Mouse (Mus musculus): Measurements from ENCODE around the gene Synpo2. TPM values are rescaled to one million over a fixed set of nuclear protein-coding genes. Genes with fewer than 3 reads are reported as not detected.
"Not testable (repeated sequence)": the region's sequence is repeated elsewhere in the genome, so short reads cannot be mapped to it uniquely, and the experiment has no call there.

The Synpo2 gene
- polyA plus RNA-seq, 1 experiment from 2014 or later = 1.5 TPM

DNA sequence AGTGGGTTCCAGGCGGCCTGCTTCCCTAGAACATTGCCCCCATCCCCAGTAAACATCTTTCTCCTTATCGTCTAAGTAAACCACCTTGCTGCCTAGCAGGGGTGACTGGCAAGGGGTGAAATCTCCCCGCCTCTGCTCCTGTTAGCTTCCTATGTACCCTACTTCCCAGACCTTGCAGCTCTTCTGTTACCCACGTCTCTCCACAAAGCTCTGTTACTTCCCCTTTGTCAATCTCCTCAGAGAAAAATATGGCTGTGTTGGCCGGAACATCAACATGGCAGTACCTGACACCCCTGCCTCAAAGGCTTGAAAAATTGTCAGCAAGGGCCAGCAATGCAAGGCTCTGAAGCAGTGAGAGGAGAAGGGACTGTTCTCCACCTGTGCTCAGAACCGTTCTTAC is 94.9 kb downstream of the Synpo2 start:
- H3K4me1 ChIP-seq (replicated peaks) = no peaks in the 10 kb centered on the region
- H3K9ac ChIP-seq (replicated peaks) = no peak overlapping the region
- H3K27me3 ChIP-seq = no peaks in the 10 kb centered on the region
- WGBS = 90% methylated on average over 6 of the region's 6 CpGs
- ATAC-seq = no peak
- H3K4me3 ChIP-seq (replicated peaks) = no peak overlapping the region
- H3K27ac ChIP-seq = no peak overlapping the region
- H3K9me3 ChIP-seq = no peaks in the 10 kb centered on the region
- H3K4me2 ChIP-seq (replicated peaks) = no peak overlapping the region
- no peaks in the 10 kb centered on the region for H3K36me3 ChIP-seq

DNA sequence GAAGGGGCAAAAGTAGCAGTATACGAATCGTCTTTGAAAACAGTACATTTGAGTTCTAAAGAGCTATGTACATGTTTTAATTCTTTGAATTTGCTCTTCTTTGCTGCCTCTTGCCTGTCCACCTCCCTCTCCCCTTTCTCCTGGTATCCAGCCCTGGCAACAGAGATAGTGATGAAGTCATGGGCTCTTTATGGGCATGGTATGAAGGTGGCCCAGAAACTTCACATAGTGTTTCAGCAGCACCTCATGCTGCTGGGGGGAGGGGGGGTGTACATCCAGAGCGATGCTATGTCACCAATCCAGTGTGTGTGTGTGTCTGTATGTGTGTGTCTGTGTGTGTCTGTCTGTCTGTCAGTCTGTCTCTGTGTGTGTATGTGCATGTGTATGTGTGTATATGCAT is 95.8 kb downstream of the Synpo2 start:
- 85% methylated on average over 3 of the region's 3 CpGs for WGBS
- Histone ChIP-seq H3K9me3 (no peaks in the 10 kb centered on the region), H3K27ac (no peak overlapping the region), H3K36me3 (no peaks in the 10 kb centered on the region), H3K4me2 (replicated peaks) (no peak overlapping the region), H3K4me1 (replicated peaks) (no peaks in the 10 kb centered on the region), H3K9ac (replicated peaks) (no peak overlapping the region), H3K4me3 (replicated peaks) (no peak overlapping the region), H3K27me3 (no peaks in the 10 kb centered on the region)
- ATAC-seq = no peak

DNA sequence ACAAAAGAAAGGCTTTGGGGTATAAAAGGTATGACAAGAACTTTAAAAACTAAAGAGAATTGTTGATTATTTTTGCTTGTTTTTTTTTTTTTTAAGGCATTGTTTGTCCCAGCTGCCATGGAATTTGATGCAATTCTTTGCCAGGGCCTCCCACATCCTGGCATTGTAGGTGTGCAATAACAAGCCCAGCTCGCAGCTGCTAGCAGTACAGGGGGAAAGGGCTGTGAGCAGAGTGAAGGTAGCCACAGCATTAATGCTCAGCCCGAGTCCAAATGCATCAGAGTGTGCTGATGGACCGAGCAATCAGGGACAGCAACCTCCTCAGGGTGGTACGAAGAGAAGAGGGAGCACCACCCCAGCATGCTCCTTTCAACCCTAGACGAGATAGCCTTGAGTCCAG is 96.3 kb downstream of the Synpo2 start:
- H3K27me3 ChIP-seq = no peaks in the 10 kb centered on the region
- ATAC-seq = no peak
- no peaks in the 10 kb centered on the region for H3K36me3 ChIP-seq
- no peak overlapping the region for H3K27ac ChIP-seq
- no peaks in the 10 kb centered on the region for H3K9me3 ChIP-seq
- H3K4me1 ChIP-seq (replicated peaks) = no peaks in the 10 kb centered on the region
- no peak overlapping the region for H3K4me3 ChIP-seq (replicated peaks)
- no peak overlapping the region for H3K4me2 ChIP-seq (replicated peaks)
- WGBS = 81% methylated on average over 5 of the region's 5 CpGs
- no peak overlapping the region for H3K9ac ChIP-seq (replicated peaks)

DNA sequence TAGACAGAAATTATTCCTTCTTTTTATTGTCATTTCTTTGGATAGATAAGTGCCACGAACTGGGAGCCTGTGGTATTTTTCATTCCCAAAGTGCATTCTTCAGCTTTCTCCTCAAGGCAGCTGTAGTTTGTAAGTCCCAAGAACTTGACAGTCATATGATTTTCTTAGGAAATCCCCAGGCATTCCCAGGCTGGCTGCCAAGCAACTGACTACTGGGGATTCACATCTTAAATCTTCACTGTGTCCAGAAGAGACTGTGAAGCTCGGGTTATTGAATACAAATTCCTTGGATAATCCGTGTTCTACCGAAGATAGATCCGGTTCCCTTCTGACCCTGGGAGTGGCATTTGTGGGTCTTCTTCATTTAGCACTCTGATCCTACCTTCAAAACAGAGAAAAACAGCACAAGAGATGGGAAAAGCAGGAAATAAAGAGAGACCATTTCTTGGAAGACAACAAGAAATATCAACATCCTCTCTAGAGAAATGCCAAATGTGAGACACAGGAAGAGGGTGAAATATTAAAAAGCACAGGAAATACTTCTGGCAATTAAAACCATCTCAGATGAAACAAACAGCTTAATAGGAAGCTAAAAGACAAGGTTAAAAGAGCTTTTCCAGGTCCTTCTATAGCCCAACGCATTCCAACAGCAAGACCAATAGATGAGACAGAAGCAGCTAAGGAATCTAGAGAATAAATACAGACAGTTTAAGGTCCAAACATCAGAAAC is 97.5 kb downstream of the Synpo2 start:
- WGBS = 62% methylated on average over 6 of the region's 6 CpGs
- H3K4me1 ChIP-seq (replicated peaks) = no peaks in the 10 kb centered on the region
- H3K4me2 ChIP-seq (replicated peaks) = no peak overlapping the region
- H3K9me3 ChIP-seq = no peaks in the 10 kb centered on the region
- H3K36me3 ChIP-seq = no peaks in the 10 kb centered on the region
- no peak overlapping the region for H3K9ac ChIP-seq (replicated peaks)
- H3K27me3 ChIP-seq = no peaks in the 10 kb centered on the region
- no peak for ATAC-seq
- no peak overlapping the region for H3K27ac ChIP-seq
- H3K4me3 ChIP-seq (replicated peaks) = no peak overlapping the region

DNA sequence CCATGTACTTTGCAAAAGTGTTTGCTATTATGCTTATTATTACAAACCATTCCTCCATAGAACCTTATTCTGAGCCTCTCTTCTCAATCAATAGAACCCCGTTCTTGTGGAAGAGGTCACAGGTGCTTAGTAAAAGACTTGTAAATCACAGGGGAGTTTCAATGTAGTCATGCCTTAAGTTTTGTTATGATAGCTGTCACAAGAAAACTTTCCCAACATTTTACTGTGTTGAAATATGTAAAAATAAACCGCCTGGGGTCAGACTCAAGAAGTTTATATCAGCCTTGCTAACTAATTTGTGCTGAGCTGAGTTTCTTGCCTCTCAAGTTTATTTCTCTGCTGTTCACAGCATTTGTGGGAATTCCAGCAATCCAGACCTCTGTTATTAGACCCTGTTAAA is 103.8 kb downstream of the Synpo2 start:
- WGBS = 85% methylated on average over 2 of the region's 2 CpGs
- H3K27ac ChIP-seq = no peak overlapping the region
- H3K4me1 ChIP-seq (replicated peaks) = no peaks in the 10 kb centered on the region
- H3K4me2 ChIP-seq (replicated peaks) = no peak overlapping the region
- no peak overlapping the region for H3K9ac ChIP-seq (replicated peaks)
- no peaks in the 10 kb centered on the region for H3K9me3 ChIP-seq
- no peaks in the 10 kb centered on the region for H3K36me3 ChIP-seq
- no peak overlapping the region for H3K4me3 ChIP-seq (replicated peaks)
- ATAC-seq = no peak
- no peaks in the 10 kb centered on the region for H3K27me3 ChIP-seq

DNA sequence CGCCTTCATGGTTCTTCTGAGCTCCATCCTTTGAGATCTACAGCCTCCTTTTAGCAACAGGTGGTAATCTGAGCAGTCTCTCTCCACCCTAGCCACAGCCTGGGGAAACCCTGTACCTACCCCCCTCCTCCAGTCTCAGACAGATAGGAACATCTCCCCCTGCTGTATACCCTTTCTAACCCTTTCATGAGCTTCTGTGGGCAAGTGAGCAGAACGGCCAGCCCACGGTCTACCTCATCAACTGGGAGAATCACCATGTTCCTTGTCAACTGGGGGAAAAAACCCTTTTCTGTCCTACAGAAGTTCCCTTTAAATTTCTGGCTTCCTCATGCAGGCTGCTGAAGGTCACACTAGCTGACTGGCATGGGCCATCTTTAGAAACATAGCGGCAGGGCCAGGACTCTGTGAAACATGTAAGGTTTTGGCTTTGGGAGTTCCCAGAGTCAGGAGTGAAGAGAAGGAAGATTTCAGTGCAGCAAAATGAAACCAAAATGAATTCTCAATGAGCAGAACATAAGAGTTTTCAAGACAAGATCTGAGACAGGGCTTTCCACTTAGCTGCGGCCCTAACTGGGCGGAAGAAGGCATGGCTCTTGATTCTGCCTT is 104.7 kb downstream of the Synpo2 start:
- Histone ChIP-seq H3K9me3 (no peaks in the 10 kb centered on the region), H3K4me2 (replicated peaks) (no peak overlapping the region), H3K27ac (no peak overlapping the region), H3K27me3 (no peaks in the 10 kb centered on the region), H3K4me1 (replicated peaks) (no peaks in the 10 kb centered on the region), H3K4me3 (replicated peaks) (no peak overlapping the region), H3K9ac (replicated peaks) (no peak overlapping the region), H3K36me3 (no peaks in the 10 kb centered on the region)
- no peak for ATAC-seq
- 92% methylated on average over 6 of the region's 6 CpGs for WGBS

DNA sequence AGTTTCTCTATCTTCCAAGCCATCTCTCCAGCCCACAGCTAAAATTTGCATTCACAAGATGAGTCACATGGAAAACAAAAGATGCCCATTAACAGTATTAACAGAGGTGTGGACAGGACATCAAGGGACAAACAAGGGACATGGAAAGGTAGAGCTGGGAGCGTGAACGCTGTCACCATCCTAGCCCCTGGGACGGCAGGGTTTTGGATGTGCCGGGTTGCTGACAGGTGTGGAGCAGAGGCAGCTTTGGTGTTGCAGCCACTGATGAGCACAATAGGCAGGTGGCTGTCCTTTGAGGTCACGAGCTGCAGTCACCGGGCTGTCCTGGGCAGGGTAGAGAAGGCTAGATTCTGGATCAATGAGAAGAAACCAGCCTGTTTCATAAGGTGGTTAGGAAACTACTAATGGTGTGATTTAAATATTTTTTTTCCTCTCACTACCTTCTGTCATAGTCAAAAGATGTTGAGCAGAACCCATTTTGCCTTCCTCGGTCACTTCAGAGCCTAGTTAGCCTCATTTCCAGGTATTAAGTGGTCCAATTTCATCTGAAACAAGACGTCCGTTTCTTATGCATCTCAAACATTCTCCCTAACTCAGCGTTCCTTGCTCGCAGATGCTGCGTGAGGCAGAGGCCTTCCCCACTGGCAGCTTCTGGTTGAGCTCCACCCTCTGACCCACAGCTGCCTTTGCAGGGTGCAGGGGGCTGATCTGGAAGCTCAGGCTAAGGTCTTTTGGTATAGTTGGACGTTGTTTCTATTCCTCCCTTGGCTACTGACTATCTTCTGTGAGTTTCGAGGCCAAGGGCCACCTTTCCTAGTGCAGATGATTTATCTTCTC is 105.4 kb downstream of the Synpo2 start:
- Histone ChIP-seq H3K4me3 (replicated peaks) (no peak overlapping the region), H3K4me2 (replicated peaks) (no peak overlapping the region), H3K27me3 (no peaks in the 10 kb centered on the region), H3K27ac (no peak overlapping the region), H3K9ac (replicated peaks) (no peak overlapping the region), H3K9me3 (no peaks in the 10 kb centered on the region), H3K4me1 (replicated peaks) (no peaks in the 10 kb centered on the region), H3K36me3 (no peaks in the 10 kb centered on the region)
- no peak for ATAC-seq
- WGBS = 88% methylated on average over 14 of the region's 14 CpGs

DNA sequence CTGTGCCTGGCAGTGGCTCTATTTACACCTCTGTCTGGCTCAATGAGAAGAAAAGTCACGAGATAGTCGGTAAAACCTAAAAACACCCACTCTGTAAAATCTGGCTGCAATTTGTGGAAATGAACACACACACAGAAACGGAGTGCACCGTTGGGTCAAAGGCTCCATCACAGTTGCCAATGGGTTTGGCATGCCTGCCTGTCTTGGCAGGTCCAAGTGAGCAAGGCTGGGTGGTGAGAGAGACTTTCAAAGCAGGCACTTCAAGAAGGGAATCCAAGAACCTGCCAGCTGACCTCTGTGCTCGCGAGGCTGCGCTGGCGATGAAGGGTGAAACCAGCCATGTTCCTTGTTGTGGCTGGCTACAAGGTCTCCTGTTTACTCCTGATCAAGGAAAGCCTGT is 107.2 kb downstream of the Synpo2 start:
- H3K4me2 ChIP-seq (replicated peaks) = no peak overlapping the region
- no peaks in the 10 kb centered on the region for H3K4me1 ChIP-seq (replicated peaks)
- H3K27ac ChIP-seq = no peak overlapping the region
- ATAC-seq = no peak
- H3K4me3 ChIP-seq (replicated peaks) = no peak overlapping the region
- 84% methylated on average over 8 of the region's 8 CpGs for WGBS
- H3K9me3 ChIP-seq = no peaks in the 10 kb centered on the region
- H3K27me3 ChIP-seq = no peaks in the 10 kb centered on the region
- no peaks in the 10 kb centered on the region for H3K36me3 ChIP-seq
- H3K9ac ChIP-seq (replicated peaks) = no peak overlapping the region

DNA sequence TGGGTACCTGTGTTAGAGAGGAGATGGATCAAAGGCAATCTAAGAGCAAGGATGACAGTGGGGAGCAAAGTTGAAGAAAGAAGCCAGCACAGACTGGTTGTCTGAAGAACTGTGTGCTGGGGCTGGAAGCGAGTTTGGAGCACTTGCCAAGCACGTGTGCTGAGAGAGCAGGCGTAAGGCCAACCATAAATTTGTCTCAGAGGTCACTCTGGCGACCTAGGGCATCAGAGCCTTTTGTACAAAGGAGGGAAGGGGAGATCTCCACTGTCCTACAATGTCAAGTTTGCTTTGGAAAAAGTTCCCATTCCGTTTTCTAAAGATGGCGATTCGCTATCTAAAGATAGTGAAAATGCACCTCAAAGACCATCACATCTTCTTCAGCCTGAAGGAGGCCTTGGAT is 107.9 kb downstream of the Synpo2 start:
- no peaks in the 10 kb centered on the region for H3K36me3 ChIP-seq
- 88% methylated on average over 7 of the region's 7 CpGs for WGBS
- no peak overlapping the region for H3K9ac ChIP-seq (replicated peaks)
- ATAC-seq = no peak
- H3K4me2 ChIP-seq (replicated peaks) = no peak overlapping the region
- no peak overlapping the region for H3K4me3 ChIP-seq (replicated peaks)
- H3K4me1 ChIP-seq (replicated peaks) = no peaks in the 10 kb centered on the region
- H3K9me3 ChIP-seq = no peaks in the 10 kb centered on the region
- H3K27me3 ChIP-seq = no peaks in the 10 kb centered on the region
- H3K27ac ChIP-seq = no peak overlapping the region

DNA sequence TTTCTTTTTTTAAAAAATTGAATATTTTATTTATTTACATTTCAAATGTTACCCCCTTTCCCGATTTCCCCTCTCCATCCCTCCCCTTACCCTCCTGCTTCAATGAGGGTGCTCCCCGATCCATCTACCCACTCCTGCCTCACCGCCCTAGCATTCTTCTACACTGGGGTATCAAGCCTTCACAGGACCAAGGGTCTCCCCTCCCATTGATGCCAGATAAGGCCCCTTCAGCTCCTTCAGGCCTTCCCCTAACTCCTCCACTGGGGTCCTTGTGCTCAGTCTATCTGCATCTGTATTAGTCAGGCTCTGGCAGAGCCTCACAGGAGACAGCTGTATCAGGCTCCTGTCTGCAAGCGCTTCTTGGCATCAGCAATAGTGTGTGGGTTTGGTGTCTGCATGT is 109.2 kb downstream of the Synpo2 start:
- not testable (repeated sequence) for ATAC-seq; H3K27me3 ChIP-seq; H3K9ac ChIP-seq (replicated peaks); H3K4me2 ChIP-seq (replicated peaks); H3K36me3 ChIP-seq; H3K4me3 ChIP-seq (replicated peaks); H3K27ac ChIP-seq; H3K9me3 ChIP-seq; H3K4me1 ChIP-seq (replicated peaks)
- WGBS = 91% methylated on average over 4 of the region's 4 CpGs

DNA sequence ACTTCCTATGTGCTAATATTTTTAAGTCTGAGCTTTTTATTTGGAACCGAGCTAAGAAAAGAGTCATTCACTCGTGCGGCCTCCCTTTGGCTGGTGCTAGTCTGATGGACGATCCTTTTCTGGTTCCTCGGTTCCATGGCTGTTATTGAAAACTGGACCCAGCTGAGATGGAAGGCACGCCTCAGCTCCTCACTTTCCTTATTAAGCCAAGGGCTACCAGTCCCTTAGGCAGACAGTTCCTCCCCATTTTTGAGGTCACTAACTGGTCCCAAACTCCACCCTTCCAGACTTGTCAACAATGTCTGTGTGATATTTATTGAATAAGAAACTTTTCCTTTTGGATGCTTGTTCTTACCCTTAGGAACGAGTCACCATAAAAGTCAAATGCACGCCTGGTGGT is 112.1 kb downstream of the Synpo2 start:
- H3K4me3 ChIP-seq (replicated peaks) = no peak overlapping the region
- ATAC-seq = no peak
- H3K4me2 ChIP-seq (replicated peaks) = no peak overlapping the region
- H3K36me3 ChIP-seq = no peaks in the 10 kb centered on the region
- H3K27ac ChIP-seq = no peak overlapping the region
- no peaks in the 10 kb centered on the region for H3K9me3 ChIP-seq
- H3K4me1 ChIP-seq (replicated peaks) = no peaks in the 10 kb centered on the region
- H3K9ac ChIP-seq (replicated peaks) = no peak overlapping the region
- WGBS = 89% methylated on average over 8 of the region's 8 CpGs
- no peaks in the 10 kb centered on the region for H3K27me3 ChIP-seq

DNA sequence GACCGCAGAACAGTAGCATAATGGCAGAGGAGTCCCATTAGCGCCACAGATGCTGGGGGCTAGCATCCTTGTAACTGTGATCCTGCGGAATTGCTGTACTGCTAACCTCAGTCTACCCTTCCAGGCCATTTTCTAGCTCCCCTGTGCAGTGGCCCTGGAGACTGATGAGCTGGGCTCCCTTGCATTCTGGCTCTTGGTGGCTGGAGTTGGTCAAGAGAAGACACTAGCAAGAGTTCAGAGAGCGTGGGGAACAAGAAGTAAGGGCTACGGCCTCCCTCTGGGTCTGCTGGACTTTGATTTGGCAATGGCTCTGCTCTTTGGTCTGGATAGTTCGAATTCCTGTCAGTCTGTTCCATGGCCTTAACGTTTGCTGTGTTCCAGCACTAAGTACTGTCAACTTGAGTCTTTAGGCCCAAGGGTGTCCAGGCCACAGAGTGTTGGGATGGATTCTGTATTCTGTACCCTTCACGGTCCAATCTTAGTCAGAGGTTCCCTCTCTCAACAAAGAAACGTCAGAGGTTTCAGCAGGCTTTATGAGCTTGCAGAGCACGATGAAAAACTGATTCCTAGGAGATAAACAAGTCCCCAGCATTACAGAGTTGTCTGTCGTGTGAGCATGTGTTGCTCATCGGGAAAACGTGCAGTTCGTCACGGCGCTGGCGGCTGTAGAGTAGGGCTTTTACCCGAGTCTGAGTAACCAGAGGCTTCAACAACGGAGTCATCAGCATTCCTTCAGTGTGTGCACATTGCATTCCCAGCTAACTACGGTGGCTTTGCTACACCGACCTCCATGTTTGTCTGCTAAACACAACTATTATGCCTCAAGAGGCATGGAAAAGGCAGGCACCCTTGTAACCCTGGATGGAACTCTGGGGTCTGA is 113.6 kb downstream of the Synpo2 start:
- 89% methylated on average over 21 of the region's 21 CpGs for WGBS

More for the DNA sequence above, 113.6 kb downstream of the Synpo2 start:
- no peaks in the 10 kb centered on the region for H3K36me3 ChIP-seq
- ATAC-seq = no peak
- no peaks in the 10 kb centered on the region for H3K4me1 ChIP-seq (replicated peaks)
- H3K4me2 ChIP-seq (replicated peaks) = no peak overlapping the region
- no peak overlapping the region for H3K9ac ChIP-seq (replicated peaks)
- H3K9me3 ChIP-seq = no peaks in the 10 kb centered on the region
- H3K27ac ChIP-seq = no peak overlapping the region
- H3K27me3 ChIP-seq = no peaks in the 10 kb centered on the region
- H3K4me3 ChIP-seq (replicated peaks) = no peak overlapping the region

All from midbrain, embryonic 13.5 days (tissue).